Mouse (Mus musculus) CH12.LX (cell line): ENCODE measurements around the gene Acot13. TPM values are rescaled to one million over a fixed set of nuclear protein-coding genes. Genes with fewer than 3 reads are reported as not detected.

Experiments used
- DNase-seq: peaks from one replicate; pipeline ENCODE4 v3.0.0-alpha.2; 2013; ENCODE audit errors: extremely low read depth
- H3K27ac ChIP-seq: 2 replicates; pipeline ENCODE4 v1.5.1; 2012; ENCODE audit warnings: low read depth, mild to moderate bottlenecking, control low read depth, moderate library complexity; ENCODE audit not compliant: insufficient read depth
- H3K27me3 ChIP-seq: replicated peaks from 2 replicates; pipeline ENCODE3; 2012; ENCODE audit warnings: inconsistent platforms
- H3K36me3 ChIP-seq, 2 experiments: replicated peaks in 1 of 2; 2 replicates each; pipeline versions ENCODE3 to v1.6.1; 2012; ENCODE audit warnings: inconsistent platforms in 1 of 2, low read length in 1 of 2, mild to moderate bottlenecking in 1 of 2, mixed read lengths in 1 of 2, moderate library complexity in 1 of 2; ENCODE audit not compliant: control insufficient read depth in 1 of 2, insufficient read depth in 1 of 2
- H3K4me1 ChIP-seq, 2 experiments: 2 replicates each; pipeline ENCODE4 v1.6.1; 2012; ENCODE audit warnings: inconsistent platforms in 1 of 2, moderate library complexity in 1 of 2; ENCODE audit not compliant: insufficient read depth in 2 of 2, control insufficient read depth in 1 of 2
- H3K4me2 ChIP-seq: 2 replicates; pipeline ENCODE4 v1.6.1; 2012; ENCODE audit warnings: low read depth, mild to moderate bottlenecking, control low read depth; ENCODE audit not compliant: poor library complexity, insufficient read depth, severe bottlenecking
- H3K4me3 ChIP-seq, 3 experiments: fragments of 150-350 bp in 1 of 3; sonication (generic) in 1 of 3; replicated peaks in 1 of 3; 2 replicates each; pipeline versions ENCODE3 to v1.5.1; 2011 to 2012; ENCODE audit warnings: low read depth in 2 of 3, low read length in 2 of 3, mild to moderate bottlenecking in 2 of 3, moderate library complexity in 2 of 3, control low read depth in 1 of 3, improper control_type of control experiment in 1 of 3, inconsistent platforms in 1 of 3, mixed read lengths in 1 of 3; ENCODE audit not compliant: poor library complexity in 1 of 3
- H3K79me2 ChIP-seq: replicated peaks from 2 replicates; pipeline ENCODE4 v1.6.1; 2012; ENCODE audit warnings: mild to moderate bottlenecking, moderate library complexity; ENCODE audit not compliant: control insufficient read depth, poor library complexity, insufficient read depth, severe bottlenecking; ENCODE audit errors: extremely low read depth
- H3K9ac ChIP-seq: 2 replicates; pipeline ENCODE4 v1.6.1; 2012; ENCODE audit warnings: low read depth, mild to moderate bottlenecking, control low read depth, moderate library complexity; ENCODE audit not compliant: insufficient read depth
- H3K9me3 ChIP-seq: replicated peaks from 2 replicates; pipeline ENCODE3; 2012; ENCODE audit warnings: low read length, inconsistent platforms, mixed read lengths
- CHD1 ChIP-seq: IDR thresholded peaks from 2 replicates; pipeline ENCODE4 v1.6.1; 2012; ENCODE audit warnings: low read depth, low read length, improper control_type of control experiment, inconsistent platforms
- CTCF ChIP-seq, 2 experiments: IDR thresholded peaks in 1 of 2; conservative IDR thresholded peaks in 1 of 2; 2 replicates each; pipeline ENCODE4 v1.5.1; 2011 to 2012; ENCODE audit warnings: low read depth in 2 of 2, low read length in 2 of 2, improper control_type of control experiment in 1 of 2, inconsistent platforms in 1 of 2, mild to moderate bottlenecking in 1 of 2, moderate library complexity in 1 of 2
- HCFC1 ChIP-seq: IDR thresholded peaks from 2 replicates; pipeline ENCODE4 v1.6.1; 2012; ENCODE audit warnings: low read depth, mild to moderate bottlenecking, inconsistent platforms, low read length, improper control_type of control experiment
- IRF4 ChIP-seq: IDR thresholded peaks from 2 replicates; pipeline ENCODE4 v1.6.1; 2014; ENCODE audit warnings: low read depth, mild to moderate bottlenecking, inconsistent platforms, low read length, improper control_type of control experiment
- JUN ChIP-seq: IDR thresholded peaks from 2 replicates; pipeline ENCODE4 v1.6.1; 2011; ENCODE audit warnings: low read depth, mild to moderate bottlenecking, low read length, improper control_type of control experiment, moderate library complexity; ENCODE audit not compliant: insufficient read depth
- KAT2A ChIP-seq: IDR thresholded peaks from 2 replicates; pipeline ENCODE4 v1.6.1; 2012; ENCODE audit warnings: low read length, improper control_type of control experiment, inconsistent platforms; ENCODE audit not compliant: insufficient replicate concordance
- MAZ ChIP-seq: IDR thresholded peaks from 2 replicates; pipeline ENCODE4 v1.6.1; 2012; ENCODE audit warnings: low read depth, mild to moderate bottlenecking, inconsistent platforms, low read length, improper control_type of control experiment, moderate library complexity
- MXI1 ChIP-seq: IDR thresholded peaks from 2 replicates; pipeline ENCODE4 v1.6.1; 2011; ENCODE audit warnings: mild to moderate bottlenecking, low read depth, low read length, improper control_type of control experiment
- MYC ChIP-seq: IDR thresholded peaks from 2 replicates; pipeline ENCODE4 v1.6.1; 2011; ENCODE audit warnings: low read depth, mild to moderate bottlenecking, improper control_type of control experiment, low read length
- NELFE ChIP-seq: IDR thresholded peaks from 2 replicates; pipeline ENCODE4 v1.6.1; 2011; ENCODE audit warnings: low read depth, low read length, improper control_type of control experiment
- RAD21 ChIP-seq: IDR thresholded peaks from 2 replicates; pipeline ENCODE4 v1.6.1; 2011; ENCODE audit warnings: low read depth, mild to moderate bottlenecking, low read length, improper control_type of control experiment, moderate library complexity
- RCOR1 ChIP-seq: conservative IDR thresholded peaks from 2 replicates; pipeline ENCODE4 v1.6.1; 2012; ENCODE audit warnings: low read depth, mild to moderate bottlenecking, inconsistent platforms, low read length, improper control_type of control experiment
- SIN3A ChIP-seq: IDR thresholded peaks from 2 replicates; pipeline ENCODE4 v1.6.1; 2012; ENCODE audit warnings: low read length, improper control_type of control experiment, inconsistent platforms
- SMC3 ChIP-seq: IDR thresholded peaks from 2 replicates; pipeline ENCODE4 v1.6.1; 2011; ENCODE audit warnings: low read depth, low read length, improper control_type of control experiment
- TBP ChIP-seq: conservative IDR thresholded peaks from 2 replicates; pipeline ENCODE4 v1.6.1; 2011; ENCODE audit warnings: low read depth, low read length, improper control_type of control experiment
- USF2 ChIP-seq: conservative IDR thresholded peaks from 2 replicates; pipeline ENCODE4 v1.6.1; 2011; ENCODE audit warnings: low read depth, low read length, improper control_type of control experiment
- ZMIZ1 ChIP-seq: IDR thresholded peaks from 2 replicates; pipeline ENCODE4 v1.6.1; 2012; ENCODE audit warnings: low read depth, mild to moderate bottlenecking, inconsistent platforms, low read length, improper control_type of control experiment
- ZNF384 ChIP-seq: IDR thresholded peaks from 2 replicates; pipeline ENCODE4 v1.6.1; 2012; ENCODE audit warnings: low read depth, low read length, improper control_type of control experiment, inconsistent platforms
- dilution Hi-C: fragments of 300-500 bp; cut with MboI; formaldehyde crosslinking; loops from 2 replicates; pipeline ENCODE4 v1.14.3; 2020; ENCODE audit warnings: low sequenced_read_pairs; ENCODE audit not compliant: extremely low pct_unique_long_range_greater_than_20kb, extremely low pct_ligation_motif_present
- in situ Hi-C: fragments of 300-500 bp; cut with MboI; formaldehyde crosslinking; loops from 3 replicates; pipeline ENCODE4 v1.14.3; 2019; ENCODE audit warnings: low sequenced_read_pairs, low pct_ligation_motif_present, low pct_unique_long_range_greater_than_20kb, mixed read lengths
- polyA plus RNA-seq: library from polyadenylated mRNA; unstranded; fragments of >175 nt; gene quantifications from 2 replicates; pipeline ENCODE4 v1.2.1, GENCODE M21; 2012; ENCODE audit warnings: low read depth; ENCODE audit not compliant: insufficient read length
- total RNA-seq, 2 experiments: library from RNA; depleted of rRNA; stranded (reverse); fragments of 300-350 nt in 1 of 2; fragments of >200 nt in 1 of 2; gene quantifications; 2 replicates each; pipeline ENCODE4 v1.2.3; 2012 to 2014

The Acot13 gene
- total and polyA plus RNA-seq, 3 experiments: 37.1 to 50.5 (median 45.5) TPM

DNA sequence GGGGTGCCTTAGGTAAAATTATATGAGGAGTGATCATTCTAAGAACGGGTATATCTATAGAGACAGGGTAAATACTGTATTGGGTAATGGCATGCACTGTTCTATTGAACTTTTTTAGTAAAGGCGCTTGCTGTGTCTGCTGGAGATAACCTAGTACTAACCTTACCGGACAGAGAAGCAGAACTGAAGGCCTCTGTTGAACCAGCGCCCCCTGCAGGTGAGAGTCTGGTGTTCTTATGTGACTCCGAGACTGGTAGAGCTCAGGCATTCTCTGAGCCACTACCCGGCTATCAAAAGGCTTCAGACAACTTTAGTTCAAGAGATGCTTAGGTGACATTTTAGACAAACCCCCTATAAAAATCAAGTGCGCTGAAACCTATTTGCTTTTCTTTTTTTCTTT, 31.2 kb upstream of the Acot13 start:
- H3K4me1 ChIP-seq: peaks cover 16 to 17% of the 10 kb centered on the region in 2 experiments; a peak in 3 of 4 replicates
- no peaks in the 10 kb centered on the region for H3K27me3 ChIP-seq
- in situ Hi-C loops: no loop called here

DNA sequence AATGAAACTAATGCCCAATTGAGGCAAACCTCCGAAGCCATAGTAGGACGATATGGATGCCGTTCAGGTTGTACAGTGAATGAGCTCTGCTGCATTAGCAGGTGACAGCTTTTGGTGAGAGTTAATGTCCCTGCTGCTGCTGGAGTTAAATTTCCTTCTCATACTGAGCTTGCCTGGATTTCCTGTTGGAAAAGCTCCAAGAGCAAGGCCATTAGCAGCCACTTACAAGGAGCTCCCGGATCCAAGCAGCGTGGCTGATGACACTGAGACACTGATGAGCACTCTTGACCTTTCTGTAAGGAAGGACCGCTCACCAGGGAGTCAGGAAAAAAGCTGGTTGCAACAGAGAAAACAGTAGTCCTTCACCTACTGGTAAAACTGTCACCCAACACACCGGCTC, 30.7 kb upstream of the Acot13 start:
- Histone ChIP-seq H3K4me2 (no peak overlapping the region), H3K27me3 (no peaks in the 10 kb centered on the region)
- in situ Hi-C loops: no loop called here
- no peak for TF ChIP-seq SIN3A
- no peak for TF ChIP-seq JUN
- TF ChIP-seq MAZ: no peak
- no peak for TF ChIP-seq HCFC1
- no peak for TF ChIP-seq RCOR1
- no peak for TF ChIP-seq TBP
- no peak for TF ChIP-seq IRF4
- TF ChIP-seq USF2: no peak
- no peak for TF ChIP-seq MYC
- TF ChIP-seq, all 38 proteins: peak for 0
- no peaks in the 10 kb centered on the region for H3K79me2 ChIP-seq
- H3K36me3 ChIP-seq: no peaks in the 10 kb centered on the region
- no peaks in the 10 kb centered on the region for H3K9me3 ChIP-seq
- dilution Hi-C loops: no loop called here
- H3K4me3 ChIP-seq: no peak overlapping the region
- H3K27ac ChIP-seq: no peak overlapping the region
- H3K9ac ChIP-seq: no peak overlapping the region
- no peak for DNase-seq
- H3K4me1 ChIP-seq: peaks cover 14% of the 10 kb centered on the region in 2 experiments; a peak in 3 of 4 replicates

More for the DNA sequence above, 31.2 kb upstream of the Acot13 start:
- H3K36me3 ChIP-seq: no peaks in the 10 kb centered on the region
- peak; percentile 72 for DNase-seq
- H3K9ac ChIP-seq: no peak overlapping the region
- dilution Hi-C loops: no loop called here
- no peak overlapping the region for H3K27ac ChIP-seq
- H3K4me3 ChIP-seq: no peak overlapping the region
- TF ChIP-seq RCOR1 (no peak), ZMIZ1 (no peak), NELFE (no peak), IRF4 (no peak), KAT2A (no peak), ZNF384 (no peak), MXI1 (no peak), CTCF (conservative IDR thresholded peaks at IDR 0.05 in 1 of 2, IDR thresholded peaks at IDR 0.05 in 1 of 2; ENCODE audit: low read depth in 2 of 2, low read length in 2 of 2) (peak; percentile 58 to 69), RAD21 (peak; percentile 40), CHD1 (no peak), SMC3 (peak; percentile 39; the same call in 1 of the 2 replicates)
- TF ChIP-seq, all 38 proteins: peak for 3
- no peaks in the 10 kb centered on the region for H3K79me2 ChIP-seq
- no peak overlapping the region for H3K4me2 ChIP-seq
- no peaks in the 10 kb centered on the region for H3K9me3 ChIP-seq
